Mouse (Mus musculus) hindbrain, embryonic 12.5 days (tissue): ENCODE measurements around the gene Heatr5b. TPM values are rescaled to one million over a fixed set of nuclear protein-coding genes. Genes with fewer than 3 reads are reported as not detected.

Experiments
- ATAC-seq: fragments of 200-750 bp; cut with Nextera tagmentation; 2 replicates; pipeline ENCODE4 v1.8.0; 2017; ENCODE audit warnings: moderate TSS enrichment; ENCODE audit not compliant: low FRiP score
- H3K27ac ChIP-seq: fragments of 300-500 bp; sonication (generic); 2 replicates; pipeline ENCODE4 v1.5.1; 2016; ENCODE audit warnings: mild to moderate bottlenecking
- H3K27me3 ChIP-seq: fragments of 300-500 bp; sonication (generic); 2 replicates; pipeline ENCODE4 v1.6.1; 2016; ENCODE audit warnings: mild to moderate bottlenecking
- H3K36me3 ChIP-seq: fragments of 300-500 bp; sonication (generic); 2 replicates; pipeline ENCODE4 v1.6.1; 2016; ENCODE audit warnings: mild to moderate bottlenecking
- H3K4me1 ChIP-seq: fragments of 300-500 bp; sonication (generic); 2 replicates; pipeline ENCODE4 v1.6.1; 2016
- H3K4me2 ChIP-seq: fragments of 300-500 bp; sonication (generic); replicated peaks from 2 replicates; pipeline ENCODE4 v1.6.1; 2016; ENCODE audit warnings: mild to moderate bottlenecking
- H3K4me3 ChIP-seq: fragments of 300-500 bp; sonication (generic); 2 replicates; pipeline ENCODE4 v1.5.1; 2016; ENCODE audit warnings: mild to moderate bottlenecking
- H3K9ac ChIP-seq: fragments of 300-500 bp; sonication (generic); 2 replicates; pipeline ENCODE4 v1.6.1; 2016; ENCODE audit warnings: mild to moderate bottlenecking, moderate library complexity
- H3K9me3 ChIP-seq: fragments of 300-500 bp; sonication (generic); replicated peaks from 2 replicates; pipeline ENCODE4 v1.6.1; 2016; ENCODE audit warnings: mild to moderate bottlenecking
- WGBS: fragments of 180-500 bp; shearing (Covaris S2); methylation state at CpG from one replicate; pipeline ENCODE4 v1.1.7; 2016; 5-methylcytosine and 5-hydroxymethylcytosine counted together
- polyA plus RNA-seq: library from polyadenylated mRNA; unstranded; fragments of >200 nt; fragmentation: Nextera tagmentation; extraction: Ambion mirVana; gene quantifications from 2 replicates; pipeline ENCODE4 v1.2.1, GENCODE M21; 2016

Heatr5b gene
- polyA plus RNA-seq, 1 experiment from 2014 or later, result 24.8 TPM

DNA sequence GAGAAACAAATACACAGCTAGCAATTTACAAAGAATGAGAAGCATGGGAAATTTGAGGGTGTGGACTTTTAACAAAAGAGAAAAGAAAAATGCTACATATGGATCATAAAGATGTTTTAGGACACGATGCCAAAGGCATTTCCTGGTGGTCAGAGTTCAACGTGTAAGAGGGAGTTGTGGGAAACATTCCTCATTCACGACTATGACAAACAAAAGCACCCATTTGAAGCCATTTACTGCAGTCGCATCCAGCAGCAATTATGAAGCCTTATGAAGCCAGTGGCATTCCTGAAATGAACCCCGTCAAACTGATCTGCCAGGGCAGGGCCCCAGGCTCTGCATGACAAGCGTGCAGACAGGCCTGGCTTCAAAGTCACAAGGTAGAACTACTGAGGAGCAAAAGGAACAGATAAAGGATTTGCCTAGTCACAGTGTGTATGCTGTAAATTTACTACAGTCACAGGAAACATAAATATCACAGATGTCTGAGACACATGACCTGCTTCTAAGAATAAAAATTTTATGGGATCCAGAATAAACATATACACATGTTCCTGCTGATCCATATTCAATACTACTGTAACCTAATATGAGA, 110.6 kb downstream of the Heatr5b start:
- Histone ChIP-seq H3K27me3 (no peaks in the 10 kb centered on the region), H3K4me2 (no peak overlapping the region), H3K27ac (no peak overlapping the region), H3K36me3 (no peaks in the 10 kb centered on the region), H3K4me3 (no peak overlapping the region), H3K9ac (no peak overlapping the region), H3K9me3 (no peaks in the 10 kb centered on the region), H3K4me1 (no peaks in the 10 kb centered on the region)
- ATAC-seq, result no peak
- 77% methylated on average over 6 of the region's 6 CpGs for WGBS

DNA sequence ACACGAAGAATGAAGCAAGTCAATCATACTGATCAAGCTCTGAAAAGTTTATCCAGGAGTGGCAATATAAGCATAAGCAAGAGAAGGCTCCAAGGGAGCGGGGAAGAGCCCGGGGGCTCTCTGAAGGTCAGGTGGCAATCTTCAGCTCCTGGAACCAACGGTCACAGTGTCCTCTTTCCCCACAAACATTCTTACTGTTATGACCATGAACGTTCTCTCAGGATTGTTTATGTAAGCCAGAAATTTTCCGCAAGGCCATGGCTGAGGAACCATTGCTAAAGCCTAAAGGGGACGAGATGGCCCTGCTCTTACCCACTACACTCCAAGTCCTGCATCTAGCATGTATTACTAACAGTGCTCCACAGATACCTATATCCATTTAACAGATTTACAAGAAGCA, 113.5 kb downstream of the Heatr5b start:
- Histone ChIP-seq H3K4me2 (no peak overlapping the region), H3K27ac (no peak overlapping the region), H3K27me3 (no peaks in the 10 kb centered on the region), H3K9me3 (no peaks in the 10 kb centered on the region), H3K36me3 (peaks cover 6% of the 10 kb centered on the region), H3K9ac (no peak overlapping the region), H3K4me3 (no peak overlapping the region), H3K4me1 (no peaks in the 10 kb centered on the region)
- 92% methylated on average over 7 of the region's 7 CpGs for WGBS
- ATAC-seq, result no peak

DNA sequence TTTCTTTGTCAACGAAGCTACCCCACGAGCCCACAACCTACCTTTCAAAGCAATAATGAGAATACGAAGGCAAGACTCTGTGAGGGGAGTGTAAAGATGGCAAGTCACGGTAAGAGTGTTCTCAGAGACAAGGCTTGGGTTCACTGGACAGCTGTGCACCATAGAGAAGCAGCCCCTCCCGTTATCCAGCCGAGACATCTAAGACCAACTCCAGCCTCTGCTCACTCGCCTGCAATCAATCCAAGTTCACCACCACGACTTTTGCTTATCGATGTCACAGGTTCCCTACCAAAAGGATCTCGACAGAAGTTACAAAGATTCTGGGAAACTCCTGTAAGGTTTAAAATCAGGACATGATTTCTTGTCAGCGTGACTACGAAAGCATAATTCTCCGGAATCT, 116.1 kb downstream of the Heatr5b start:
- 92% methylated on average over 13 of the region's 13 CpGs for WGBS
- Histone ChIP-seq H3K27me3 (no peaks in the 10 kb centered on the region), H3K27ac (no peak overlapping the region), H3K36me3 (peaks cover 6% of the 10 kb centered on the region), H3K9me3 (no peaks in the 10 kb centered on the region), H3K4me1 (no peaks in the 10 kb centered on the region), H3K4me3 (no peak overlapping the region), H3K9ac (no peak overlapping the region), H3K4me2 (no peak overlapping the region)
- no peak for ATAC-seq

DNA sequence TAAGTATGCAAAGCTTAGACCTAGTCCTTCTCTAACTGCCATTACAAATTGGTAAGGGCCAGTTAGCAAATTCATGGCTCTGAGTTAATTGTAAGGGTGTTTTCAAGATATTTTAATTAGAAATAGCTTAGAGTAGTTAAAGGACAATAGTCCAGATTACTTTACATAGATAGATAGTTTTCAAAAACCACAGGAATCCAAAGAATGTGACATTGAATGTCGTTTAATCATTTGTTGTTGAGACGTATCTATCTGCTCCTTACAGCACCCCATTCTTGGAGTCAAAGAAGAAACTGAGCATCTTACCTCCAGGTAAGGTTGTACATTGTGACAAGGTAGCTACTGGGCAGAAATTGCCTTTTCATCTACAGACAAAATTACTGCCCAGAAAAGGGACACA, 124.9 kb downstream of the Heatr5b start:
- no peak overlapping the region for H3K4me3 ChIP-seq
- 82% methylated on average over 2 of the region's 2 CpGs for WGBS
- 0 out of 2 replicates have a peak, but pooled peaks cover 3% of the 10 kb centered on the region for H3K36me3 ChIP-seq
- peaks cover 4% of the 10 kb centered on the region; the same call in 1 of the 2 replicates for H3K9me3 ChIP-seq
- no peaks in the 10 kb centered on the region for H3K27me3 ChIP-seq
- no peaks in the 10 kb centered on the region for H3K4me1 ChIP-seq
- H3K9ac ChIP-seq, result no peak overlapping the region
- no peak overlapping the region for H3K4me2 ChIP-seq
- ATAC-seq, result no peak
- no peak overlapping the region for H3K27ac ChIP-seq

DNA sequence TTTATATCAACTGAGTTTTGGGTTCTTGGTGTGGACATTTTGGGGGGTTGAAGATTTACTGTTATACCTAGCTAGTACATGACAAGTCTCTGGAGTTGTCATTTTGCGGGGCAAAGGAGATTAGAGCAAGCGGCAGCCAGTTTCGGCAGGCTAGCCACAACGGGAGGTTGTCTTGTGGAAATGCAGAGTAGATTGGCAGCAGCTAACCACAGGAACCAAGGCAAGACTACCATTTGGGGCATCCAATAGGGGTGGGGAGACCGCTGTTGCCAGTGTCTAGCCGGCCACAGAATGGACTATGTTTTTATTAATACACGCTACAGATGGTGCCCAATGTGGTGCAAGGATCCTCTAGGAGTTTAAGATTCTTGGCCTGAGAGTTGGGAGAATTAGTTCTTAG, 126.7 kb downstream of the Heatr5b start:
- H3K27ac ChIP-seq, result no peak overlapping the region
- H3K27me3 ChIP-seq, result no peaks in the 10 kb centered on the region
- no peak overlapping the region for H3K4me2 ChIP-seq
- WGBS, result 81% methylated on average over 7 of the region's 7 CpGs
- no peak overlapping the region for H3K9ac ChIP-seq
- H3K36me3 ChIP-seq, result 0 out of 2 replicates have a peak, but pooled peaks cover 3% of the 10 kb centered on the region
- H3K9me3 ChIP-seq, result peaks cover 4% of the 10 kb centered on the region; the same call in 1 of the 2 replicates
- H3K4me1 ChIP-seq, result no peaks in the 10 kb centered on the region
- H3K4me3 ChIP-seq, result no peak overlapping the region
- no peak for ATAC-seq

DNA sequence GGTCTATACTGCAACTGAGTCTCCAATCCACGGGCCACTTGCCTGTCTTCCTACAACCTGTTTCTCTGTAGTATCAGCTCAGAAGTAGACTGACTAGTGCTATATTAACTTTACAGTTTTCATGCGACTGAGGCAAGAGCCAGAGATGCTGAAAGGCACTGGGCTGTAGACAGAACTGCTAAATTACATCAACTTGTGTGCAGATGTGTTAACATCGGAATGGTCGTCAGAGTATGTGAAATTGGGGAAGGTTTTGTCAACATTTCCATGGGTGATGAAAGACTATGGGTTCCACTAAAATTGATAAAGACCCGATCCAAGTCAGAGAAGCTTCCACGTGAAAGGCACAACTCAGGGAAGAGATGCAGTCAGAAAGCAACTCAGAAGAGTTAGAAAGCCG, 132.2 kb downstream of the Heatr5b start:
- no peak overlapping the region for H3K4me3 ChIP-seq
- no peak overlapping the region for H3K27ac ChIP-seq
- H3K27me3 ChIP-seq, result no peaks in the 10 kb centered on the region
- ATAC-seq, result no peak
- H3K9ac ChIP-seq, result no peak overlapping the region
- WGBS, result 95% methylated on average over 7 of the region's 7 CpGs
- no peak overlapping the region for H3K4me2 ChIP-seq
- peaks cover 8% of the 10 kb centered on the region; the same call in 1 of the 2 replicates for H3K36me3 ChIP-seq
- peaks cover 4% of the 10 kb centered on the region; the same call in 1 of the 2 replicates for H3K9me3 ChIP-seq
- no peaks in the 10 kb centered on the region; the same call in 1 of the 2 replicates for H3K4me1 ChIP-seq

Other genes with a start within 250 kb of the Heatr5b start
- 7.8 and 9.1 TPM in 2 replicates for gene Strn, start 98.2 kb downstream of the Heatr5b start, polyA plus RNA-seq
- gene Gpatch11, start 203 bp upstream of the Heatr5b start, polyA plus RNA-seq, result 45.1 and 54.9 TPM in 2 replicates
- gene Eif2ak2, start 47.2 kb upstream of the Heatr5b start, polyA plus RNA-seq, result 7.7 and 11.1 TPM in 2 replicates
- 0.10 and 0.21 TPM in 2 replicates for gene Sult6b1, start 71.6 kb upstream of the Heatr5b start, polyA plus RNA-seq
- gene Cebpzos, start 81.1 kb upstream of the Heatr5b start, polyA plus RNA-seq, result 102 and 111 TPM in 2 replicates
- 65.6 and 67.2 TPM in 2 replicates for gene Cebpz, start 101.7 kb upstream of the Heatr5b start, polyA plus RNA-seq
- 58.2 and 58.9 TPM in 2 replicates for gene Ndufaf7, start 101.8 kb upstream of the Heatr5b start, polyA plus RNA-seq
- 46.1 and 46.5 TPM in 2 replicates for gene Prkd3, start 185.5 kb upstream of the Heatr5b start, polyA plus RNA-seq
- 10.0 and 10.6 TPM in 2 replicates for gene Qpct, start 216.5 kb upstream of the Heatr5b start, polyA plus RNA-seq